Mouse (Mus musculus): ENCODE data around the gene Rpap1.
A peak's percentile ranks its signal among the peaks of the same experiment; 100 is the strongest.

GRCm38 (mm10) chr2:119798246-119798927 is 11.1 kb upstream of the Rpap1 start:
- no peak for TF ChIP-seq MYOG (IDR thresholded peaks at IDR 0.05; ENCODE audit: control insufficient read depth, extremely low read depth, insufficient read length)
- TF ChIP-seq CTCF (IDR thresholded peaks at IDR 0.05; ENCODE audit: control insufficient read depth, insufficient read depth, insufficient read length): peak; percentile 43
- TF ChIP-seq FOSL1 (IDR thresholded peaks at IDR 0.05; ENCODE audit: insufficient read depth, low read length, poor library complexity, severe bottlenecking): no peak

All from C2C12 (cell line).